Mouse (Mus musculus): Measurements from ENCODE around the gene Lypd1.

The Lypd1 gene

GRCm38 (mm10) chr1:125912601-125913600 lies at the start of gene Lypd1:
Lypd1 (minus strand) TSS chr1:125913101.
- DNase-seq = no peak

DNA sequence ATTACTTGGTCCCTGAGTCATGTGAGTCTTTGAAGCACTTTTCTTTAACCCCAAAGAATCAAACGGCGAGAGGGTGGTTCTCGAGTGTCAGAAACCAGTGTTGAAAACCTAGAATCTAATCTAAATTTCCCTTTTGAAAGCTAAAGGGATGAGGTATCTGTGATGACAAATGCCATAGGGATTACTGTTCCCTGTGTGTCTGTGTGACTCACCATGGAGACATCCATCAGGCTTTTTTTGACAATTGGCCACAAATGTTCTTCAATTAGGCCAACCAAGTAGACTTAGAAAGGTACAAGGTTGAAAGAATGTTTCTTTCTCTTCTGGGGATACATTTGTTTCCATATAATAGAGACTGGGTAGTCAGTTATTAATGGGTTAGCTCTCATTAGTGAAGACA lies 38.1 kb upstream of the Lypd1 start:
- no peak for DNase-seq

GRCm38 (mm10) chr1:125949076-125949475 lies 36.2 kb upstream of the Lypd1 start:
- no peak for DNase-seq

DNA sequence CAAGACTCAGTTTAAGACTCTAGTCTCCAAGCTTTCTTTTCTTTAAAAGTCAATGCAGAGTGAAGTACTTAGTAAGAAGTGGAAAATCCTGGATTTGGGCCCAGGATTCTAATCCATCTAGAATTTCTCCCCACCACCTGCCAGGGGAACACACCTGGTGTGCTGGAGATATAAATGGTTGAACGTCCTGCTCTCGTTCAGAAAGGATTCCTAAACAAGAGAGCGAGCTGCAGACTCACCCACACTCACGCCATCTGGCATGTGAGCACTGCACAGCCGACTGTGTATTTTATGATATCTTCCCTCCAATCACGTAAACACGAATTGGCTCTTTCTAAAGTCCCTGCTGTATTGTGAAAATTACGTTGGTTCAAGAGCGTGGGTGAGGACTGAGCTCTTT lies 32.2 kb upstream of the Lypd1 start:
- no peak for DNase-seq

DNA sequence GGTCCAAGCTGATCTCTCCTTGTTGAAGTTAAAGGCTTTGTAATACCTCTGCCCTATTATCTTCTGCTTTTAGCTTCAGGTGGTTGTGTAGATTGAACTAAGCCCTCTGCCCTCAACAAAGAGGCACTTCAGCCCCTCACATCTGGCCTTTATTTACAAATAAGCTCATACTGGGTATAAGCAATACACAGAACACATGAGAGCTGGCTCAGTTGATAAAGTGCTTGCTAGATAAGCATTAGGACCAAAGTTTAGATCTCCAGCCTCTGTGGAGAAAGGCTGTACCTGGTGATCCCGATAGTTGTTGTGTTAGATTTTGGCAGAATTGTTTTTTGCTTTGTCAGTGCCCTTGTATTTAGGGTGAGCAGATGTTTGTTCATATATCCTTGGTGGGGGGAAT lies 30.4 kb upstream of the Lypd1 start:
- no peak for DNase-seq

DNA sequence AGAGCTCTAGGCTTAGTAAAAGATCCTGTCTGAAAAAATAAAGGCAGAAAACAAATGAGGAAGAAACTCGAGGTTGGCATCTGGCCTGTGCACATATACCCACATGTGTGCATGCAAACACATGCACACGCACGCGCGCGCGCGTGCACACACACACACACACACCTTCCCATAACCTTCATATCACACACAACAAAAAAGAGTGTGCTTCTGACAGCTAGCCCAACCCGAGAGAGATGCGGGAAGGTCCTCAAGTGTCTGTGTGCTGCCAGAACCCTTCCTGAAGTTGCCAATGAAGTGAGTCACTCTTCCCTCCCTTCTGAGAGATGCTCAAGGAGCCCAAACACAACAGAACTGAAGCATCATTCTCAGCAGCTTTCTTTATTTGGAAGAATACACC lies 12.6 kb upstream of the Lypd1 start:
- DNase-seq = no peak

DNA sequence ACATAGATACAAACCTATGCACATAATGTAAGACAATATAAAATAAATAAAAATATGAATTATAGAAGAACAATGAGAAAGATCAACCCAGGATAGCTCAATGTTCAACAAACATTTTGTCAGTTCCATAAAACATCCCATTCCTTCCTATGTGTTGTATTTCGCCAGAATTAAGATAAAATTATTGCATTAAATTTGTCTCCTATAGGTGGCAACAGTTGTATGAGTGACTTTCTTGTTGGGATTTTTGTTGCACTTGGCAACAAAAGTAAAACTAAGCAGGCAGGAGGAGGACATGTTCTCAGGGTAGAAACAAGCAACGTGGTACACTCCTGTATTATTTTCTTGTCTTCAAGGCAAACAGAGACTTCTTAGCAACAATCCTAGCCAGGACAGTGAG lies 10.2 kb upstream of the Lypd1 start:
- DNase-seq = no peak

GRCm38 (mm10) chr1:125920696-125921095 lies 7.8 kb upstream of the Lypd1 start:
- DNase-seq = no peak

DNA sequence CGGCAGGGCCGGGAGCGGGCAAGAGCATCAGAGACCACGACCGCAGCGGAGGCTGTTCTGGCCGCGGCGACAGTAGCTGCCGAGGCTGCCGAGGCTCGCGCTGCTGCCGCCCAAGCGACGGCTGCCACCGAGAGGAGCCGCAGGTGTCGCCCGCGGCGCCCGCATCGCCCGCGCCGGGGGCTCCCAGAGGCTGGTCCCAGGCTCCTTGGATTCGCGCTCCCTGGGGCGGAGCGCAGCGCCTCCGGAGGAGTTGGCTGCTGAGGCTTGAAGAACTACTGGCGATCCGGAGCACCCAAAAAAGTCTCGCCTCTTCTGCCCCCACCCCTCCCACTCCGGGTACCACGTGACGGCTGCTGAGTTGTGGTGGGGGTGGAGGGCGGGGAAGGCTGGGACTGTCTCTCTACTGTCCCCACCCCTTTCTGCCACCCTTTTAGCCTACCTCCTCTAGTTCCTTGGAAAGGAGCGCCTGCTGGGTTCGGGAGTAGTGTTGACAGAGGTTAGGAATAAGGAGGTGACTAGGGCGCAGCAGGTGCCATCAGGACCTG lies 928 bp downstream of the Lypd1 start:
- DNase-seq = peak; percentile 60

DNA sequence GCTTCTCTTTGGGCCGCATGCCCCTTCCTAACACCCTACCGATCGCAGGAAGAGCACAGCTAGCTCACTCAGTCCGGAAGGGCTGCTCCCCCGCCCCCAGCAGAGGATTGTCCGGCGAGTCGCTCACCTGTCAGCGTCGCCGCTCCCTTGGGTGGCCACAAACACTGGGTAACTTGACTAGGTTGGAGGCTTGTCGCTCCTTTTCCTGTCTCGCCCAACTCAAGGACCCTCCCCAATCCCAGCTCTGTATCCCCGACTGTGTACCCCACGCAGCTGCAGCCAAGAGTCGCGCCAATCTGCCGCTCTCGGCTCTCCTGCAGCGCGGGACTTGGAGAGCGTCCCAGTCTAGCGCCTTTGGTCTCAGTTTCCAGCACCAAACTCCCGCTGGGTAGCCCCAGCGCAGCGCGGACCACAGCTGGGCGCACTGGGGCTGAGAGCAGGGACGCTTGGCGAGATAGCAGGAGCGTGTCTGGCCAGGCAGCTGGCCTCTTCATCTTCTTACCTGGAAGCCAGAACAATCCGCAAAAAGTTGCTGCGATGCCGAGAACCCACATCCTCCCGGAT lies 1.5 kb downstream of the Lypd1 start:
- peak in 1 of 2 experiments; percentile 5 for DNase-seq

GRCm38 (mm10) chr1:125910871-125911265 lies 2.0 kb downstream of the Lypd1 start:
- DNase-seq = no peak

DNA sequence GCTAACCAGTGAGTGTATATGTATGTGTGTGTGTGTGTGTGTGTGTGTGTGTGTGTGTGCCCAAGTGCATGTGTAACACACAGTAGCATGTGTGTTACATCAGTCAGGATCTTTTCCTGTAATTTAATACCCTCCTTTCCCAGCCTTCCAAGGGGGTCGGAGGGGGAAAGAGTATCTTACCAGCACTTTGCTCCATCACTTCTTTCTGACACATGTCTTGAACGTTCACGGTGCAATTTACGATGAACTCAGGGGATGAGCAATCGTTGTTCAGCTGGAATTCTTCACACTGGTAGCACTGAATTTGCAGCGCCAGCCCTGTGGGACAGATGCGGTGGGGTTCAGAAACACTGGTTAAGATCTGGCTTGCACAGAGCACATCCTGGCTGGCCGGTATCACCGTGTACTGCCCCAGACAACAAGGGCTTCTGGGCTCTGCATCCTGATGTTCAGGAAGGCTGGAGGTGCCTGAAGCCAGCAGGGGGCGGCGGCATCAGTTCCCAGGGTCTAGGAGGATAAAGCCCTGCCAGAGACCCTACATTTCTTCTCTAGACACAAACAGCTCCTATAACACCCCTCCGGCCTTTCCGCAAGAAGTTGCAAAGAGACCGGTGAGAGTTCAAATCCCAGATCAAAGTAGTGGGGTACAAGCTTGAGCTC lies 2.6 kb downstream of the Lypd1 start:
- no peak for DNase-seq

- DNase-seq = no peak
These were observed 19.7 kb downstream of the Lypd1 start for GRCm38 (mm10) chr1:125893158-125893557.

DNA sequence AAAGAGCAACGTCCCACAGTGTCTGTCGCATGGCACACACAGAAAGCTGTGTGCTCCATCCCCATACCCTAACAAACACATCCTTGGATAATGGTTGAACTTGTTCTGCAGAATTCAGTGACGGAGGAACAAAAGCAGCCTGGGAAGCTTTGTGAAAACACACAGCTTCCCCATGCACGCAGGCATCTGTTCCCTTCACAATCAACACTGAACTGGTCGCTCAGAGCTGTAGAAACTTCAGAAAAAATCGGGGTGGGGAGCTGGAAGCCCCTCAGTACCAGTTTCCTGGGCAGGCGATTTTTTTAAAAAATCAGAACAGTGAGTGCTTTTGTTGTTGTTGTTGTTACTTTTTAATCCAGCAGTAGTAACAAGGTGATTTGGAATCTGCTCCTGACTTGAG lies 42.8 kb downstream of the Lypd1 start:
- DNase-seq = no peak

DNA sequence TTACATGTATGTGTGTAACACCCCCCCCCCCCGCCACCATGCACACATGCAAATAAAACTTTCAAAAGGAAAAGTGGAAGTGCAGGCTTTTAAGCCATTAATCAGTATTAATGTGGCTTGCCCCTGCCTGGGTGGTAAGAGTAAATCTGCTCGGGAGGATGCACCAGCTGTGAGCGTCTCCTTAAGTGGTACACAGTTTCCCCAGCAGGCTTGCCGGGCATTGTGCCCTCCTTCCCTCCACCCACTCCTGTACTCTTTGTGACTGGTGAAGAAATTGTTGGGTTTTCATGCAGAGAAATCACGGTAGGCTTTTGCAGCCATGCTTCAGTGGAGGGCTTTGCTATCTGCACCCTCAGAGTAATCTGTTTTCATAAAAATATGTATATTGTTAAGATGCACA lies 54.3 kb downstream of the Lypd1 start:
- DNase-seq = no peak

DNA sequence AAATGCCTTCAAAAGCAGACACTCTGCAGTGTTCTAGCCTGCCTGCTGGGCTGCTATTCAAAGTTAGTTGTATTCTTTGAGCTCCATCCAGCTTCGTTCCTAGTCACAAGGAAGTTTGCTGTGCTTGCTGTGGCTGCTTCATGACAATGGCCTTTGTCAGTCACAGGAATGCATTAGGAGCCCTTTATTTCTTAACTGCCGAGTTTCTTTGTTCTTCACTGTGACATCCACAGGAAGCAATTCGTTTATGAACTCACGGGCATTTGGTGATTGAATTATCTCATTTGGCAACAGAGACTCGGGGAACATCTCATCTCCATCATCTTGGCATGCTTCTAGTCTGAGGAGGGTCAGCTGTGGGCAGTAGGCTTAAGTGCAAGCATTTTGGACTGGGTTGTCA lies 58.3 kb downstream of the Lypd1 start:
- DNase-seq = no peak

DNA sequence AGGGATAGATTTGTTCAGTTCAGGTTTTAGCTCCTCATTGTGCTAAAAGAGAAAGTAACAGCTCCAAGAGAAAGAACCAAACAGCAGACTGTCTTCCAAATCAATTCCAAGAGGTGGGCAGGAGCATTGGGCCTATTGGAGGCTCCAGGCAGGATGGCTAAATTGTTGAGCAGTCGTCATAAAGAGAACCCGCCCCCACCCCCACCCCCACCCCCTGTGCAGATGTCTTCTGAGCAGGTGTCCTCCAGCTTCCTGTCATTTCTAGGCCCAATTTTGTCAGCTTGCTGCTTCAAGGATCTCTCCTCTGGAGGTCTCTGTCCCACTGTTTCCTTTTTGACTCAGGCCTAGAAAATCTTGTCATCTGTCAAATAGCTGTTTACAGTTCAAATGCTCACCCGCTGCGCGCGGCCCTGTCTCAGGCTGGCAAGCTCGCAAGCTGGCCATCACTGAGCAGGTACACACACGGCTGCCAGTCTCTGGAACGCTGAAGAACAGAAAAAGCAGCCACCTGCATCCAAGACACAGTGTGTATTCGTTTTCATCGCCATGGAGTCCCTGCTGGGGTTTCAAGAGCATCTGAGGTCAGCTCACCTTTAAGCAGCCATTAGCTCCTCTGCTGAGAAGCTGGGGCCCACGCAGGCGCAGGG lies 73.0 kb downstream of the Lypd1 start:
- no peak for DNase-seq

DNA sequence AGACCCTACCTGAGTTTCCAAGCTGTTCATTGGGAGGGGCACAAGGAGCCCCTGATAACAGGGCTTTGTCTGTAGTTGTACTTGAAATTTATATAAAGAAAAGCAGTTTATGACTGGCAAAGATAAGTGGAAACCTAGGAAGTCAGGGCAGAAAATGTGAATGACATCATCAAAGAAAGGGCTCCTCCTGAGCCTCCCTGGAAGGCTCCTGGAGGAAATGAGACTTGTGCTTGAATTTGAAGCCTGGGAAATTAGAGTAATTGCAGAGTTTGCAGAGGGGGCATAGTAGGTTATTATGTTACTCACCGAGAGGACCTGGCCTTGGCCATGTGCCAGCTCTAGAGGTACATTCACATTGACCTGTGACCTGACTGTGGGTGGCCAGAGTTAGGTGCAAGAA lies 75.4 kb downstream of the Lypd1 start:
- DNase-seq = no peak

- no peak for DNase-seq
These were observed 89.3 kb downstream of the Lypd1 start for GRCm38 (mm10) chr1:125823611-125824010.

DNA sequence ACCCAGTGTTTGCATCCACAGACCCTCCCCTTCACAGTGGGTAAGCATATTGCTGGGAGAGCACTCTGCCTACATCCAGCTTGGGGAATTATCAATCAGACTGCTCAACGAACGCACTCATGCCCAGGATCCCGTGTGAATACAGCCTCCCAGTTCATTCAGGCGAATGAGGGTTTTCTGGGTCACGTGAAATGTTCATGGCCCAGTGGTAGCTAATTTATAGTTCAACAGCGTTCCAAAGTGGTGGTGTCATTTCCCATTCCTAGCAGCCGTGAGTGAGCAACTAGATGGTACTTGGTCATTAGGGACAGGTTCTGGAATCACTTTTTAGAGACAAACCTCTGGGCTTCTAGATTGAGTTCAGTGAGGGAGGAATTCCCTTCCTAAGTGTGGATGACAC lies 91.8 kb downstream of the Lypd1 start:
- no peak for DNase-seq
